Mouse (Mus musculus): Measurements from ENCODE around the gene Hipk2.

The Hipk2 gene

DNA sequence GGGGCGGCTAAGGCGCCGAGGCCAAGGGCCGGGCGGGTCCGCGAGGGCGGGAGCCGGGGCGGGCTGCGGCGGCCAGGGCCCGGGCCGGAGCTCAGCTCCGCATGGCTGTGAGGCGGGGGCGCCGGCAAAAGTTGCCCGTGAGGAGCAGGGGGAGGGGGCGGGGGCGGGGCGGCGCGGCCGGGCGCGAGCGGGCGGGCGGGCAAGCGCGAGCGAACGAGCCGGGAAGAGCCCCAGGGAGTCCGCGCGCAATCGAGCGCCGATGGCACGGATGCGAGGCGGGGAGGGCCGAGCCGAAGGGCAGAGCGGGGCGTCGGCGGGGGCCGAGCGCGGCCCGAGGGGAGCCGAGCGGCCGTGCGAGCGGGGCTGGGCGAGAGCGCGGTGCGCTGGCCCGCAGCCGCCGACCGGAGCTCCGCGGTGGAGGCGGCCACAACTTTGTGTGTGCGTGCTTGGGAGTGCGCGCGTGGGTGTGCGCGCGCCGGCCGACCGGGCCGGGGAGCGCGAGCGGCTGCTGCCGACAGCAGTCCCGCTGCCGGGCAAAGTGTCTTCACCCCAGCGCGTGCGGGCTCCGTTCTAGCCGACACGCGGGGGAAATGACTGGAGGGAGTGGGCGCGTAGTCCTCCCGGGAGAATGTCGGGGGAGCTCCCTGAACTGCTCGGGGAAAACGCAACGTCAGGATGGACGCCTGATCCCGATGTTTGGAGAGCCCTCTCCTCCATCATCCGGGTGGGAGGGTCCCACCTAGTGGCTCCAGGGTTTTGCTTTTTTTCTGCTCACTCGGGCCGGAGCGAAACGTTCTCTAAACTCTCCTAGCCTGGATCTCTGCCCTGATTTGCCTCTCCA is at the start of gene Hipk2:
TSS of gene Hipk2 (minus strand) at position 95 of the 841 bp plus-strand sequence.
- peak; percentile 37 to 54 for DNase-seq (ENCODE audit: low spot score in 2 of 2)

DNA sequence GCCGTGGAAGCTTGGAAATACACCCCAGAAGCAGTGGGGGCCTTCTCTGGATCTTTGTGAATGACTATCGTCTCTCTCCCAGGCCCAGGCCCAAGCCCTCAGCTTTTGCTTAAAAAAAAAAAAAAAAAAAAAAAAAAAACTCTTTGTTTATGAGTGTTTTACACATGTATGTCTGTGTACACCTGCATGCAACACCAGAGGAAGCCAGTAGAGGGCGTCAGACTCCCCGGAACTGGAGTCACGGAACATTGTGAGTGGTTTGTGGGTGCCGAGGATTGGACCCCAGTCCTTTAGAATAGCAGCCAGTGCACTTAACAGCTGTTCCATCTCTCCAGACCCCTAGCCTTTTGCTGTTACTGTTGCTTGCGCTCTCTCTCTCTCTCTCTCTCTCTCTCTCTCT is 49.8 kb upstream of the Hipk2 start:
- DNase-seq (ENCODE audit: low spot score in 2 of 2), result no peak

DNA sequence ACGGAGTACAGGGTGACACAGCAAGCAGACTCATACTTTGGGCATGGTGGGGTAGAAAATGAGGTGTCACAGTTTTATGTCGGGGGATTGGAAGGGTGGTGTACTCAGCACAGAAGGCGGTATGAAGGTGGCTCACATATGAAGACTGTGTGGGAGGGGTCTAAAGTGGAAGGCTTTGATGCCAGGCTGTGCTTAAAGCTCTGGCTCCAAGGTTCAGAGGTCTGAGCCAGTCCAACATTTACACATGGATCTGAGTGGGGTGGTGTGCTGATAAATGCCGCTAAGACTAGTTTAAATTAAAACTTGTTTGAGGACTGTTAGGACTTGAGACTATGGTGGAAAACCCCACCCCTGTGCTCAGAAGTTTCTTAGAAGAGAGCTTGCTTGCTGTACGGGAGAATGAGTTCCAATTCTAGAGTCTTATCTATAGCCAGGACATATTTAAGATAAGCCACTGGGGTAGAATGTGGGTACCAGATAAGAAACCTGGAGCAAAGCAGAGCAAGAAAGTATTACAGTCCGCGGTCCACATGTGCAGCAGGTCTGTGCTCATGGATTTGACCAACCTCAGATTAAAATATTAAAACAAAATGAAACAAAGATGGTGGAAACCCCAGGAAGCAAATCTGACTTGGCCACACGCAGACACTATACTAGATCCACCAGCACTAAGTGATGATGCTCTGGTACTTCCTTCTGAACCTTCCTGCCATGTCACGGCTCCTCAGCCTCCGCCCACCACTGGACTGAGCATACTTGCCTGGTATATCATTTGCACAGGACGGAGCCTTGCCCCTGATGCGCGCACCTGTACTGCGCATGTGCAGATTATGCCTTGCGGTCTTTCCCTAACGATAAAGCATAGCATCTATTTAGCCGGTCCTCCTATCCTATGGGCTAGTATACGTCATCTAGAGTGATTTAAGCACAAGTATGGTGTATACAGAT is 48.2 kb upstream of the Hipk2 start:
- no peak for DNase-seq (ENCODE audit: low spot score in 2 of 2)

DNA sequence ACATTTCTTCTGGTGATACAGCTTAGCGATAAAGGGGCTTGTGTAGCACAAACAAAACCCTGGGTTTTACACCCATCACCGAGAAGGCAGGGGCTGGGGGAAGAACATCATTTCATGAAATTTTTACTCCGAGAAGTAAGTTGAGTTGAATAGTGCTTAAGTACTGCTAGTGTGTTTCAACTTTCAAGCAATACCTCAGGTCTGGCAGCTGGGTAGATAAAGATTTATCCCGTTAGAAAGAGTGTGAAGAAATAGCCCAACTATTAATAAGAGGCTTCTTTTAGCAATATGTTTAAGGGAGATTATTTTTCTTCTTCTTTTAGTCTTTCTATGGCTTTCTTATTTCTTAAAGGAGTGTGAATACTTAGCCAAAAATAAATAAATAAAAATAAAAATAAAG is 47.5 kb upstream of the Hipk2 start:
- no peak for DNase-seq (ENCODE audit: low spot score in 2 of 2)

DNA sequence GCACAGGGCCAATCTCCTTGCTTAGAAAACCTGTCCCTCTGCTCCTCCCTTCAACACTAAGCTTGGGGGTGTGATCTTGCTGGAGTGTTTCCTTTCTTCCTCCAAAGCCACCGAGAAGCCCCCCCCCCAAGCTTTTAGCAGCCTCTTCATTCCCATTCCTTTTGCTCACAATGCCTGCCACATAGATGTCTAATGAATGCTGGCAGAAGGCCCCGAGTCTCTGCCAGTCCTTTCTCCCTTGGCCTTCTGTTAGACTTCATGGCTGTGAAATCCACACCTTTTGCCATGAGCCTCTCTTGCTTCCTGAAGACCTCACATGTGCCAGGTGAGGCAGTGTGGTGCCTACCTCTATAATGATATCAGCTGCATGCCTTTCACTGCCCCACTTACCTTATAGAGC is 46.6 kb upstream of the Hipk2 start:
- DNase-seq (ENCODE audit: low spot score in 2 of 2), result no peak

DNA sequence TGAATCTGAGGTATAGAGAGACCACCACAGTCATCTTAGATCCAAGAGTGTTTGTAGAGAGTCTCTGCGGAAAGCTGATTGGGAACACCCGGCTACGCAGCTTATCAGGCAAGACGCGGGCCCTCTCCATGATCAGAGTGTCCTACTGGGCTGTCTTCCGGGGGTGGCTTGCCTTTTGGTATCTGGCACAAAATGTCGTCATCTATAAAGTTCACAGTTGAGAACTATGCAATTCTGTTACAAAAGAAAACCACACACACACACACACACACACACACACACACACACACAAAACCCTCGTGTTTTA is 45.8 kb upstream of the Hipk2 start:
- DNase-seq (ENCODE audit: low spot score in 2 of 2), result no peak

DNA sequence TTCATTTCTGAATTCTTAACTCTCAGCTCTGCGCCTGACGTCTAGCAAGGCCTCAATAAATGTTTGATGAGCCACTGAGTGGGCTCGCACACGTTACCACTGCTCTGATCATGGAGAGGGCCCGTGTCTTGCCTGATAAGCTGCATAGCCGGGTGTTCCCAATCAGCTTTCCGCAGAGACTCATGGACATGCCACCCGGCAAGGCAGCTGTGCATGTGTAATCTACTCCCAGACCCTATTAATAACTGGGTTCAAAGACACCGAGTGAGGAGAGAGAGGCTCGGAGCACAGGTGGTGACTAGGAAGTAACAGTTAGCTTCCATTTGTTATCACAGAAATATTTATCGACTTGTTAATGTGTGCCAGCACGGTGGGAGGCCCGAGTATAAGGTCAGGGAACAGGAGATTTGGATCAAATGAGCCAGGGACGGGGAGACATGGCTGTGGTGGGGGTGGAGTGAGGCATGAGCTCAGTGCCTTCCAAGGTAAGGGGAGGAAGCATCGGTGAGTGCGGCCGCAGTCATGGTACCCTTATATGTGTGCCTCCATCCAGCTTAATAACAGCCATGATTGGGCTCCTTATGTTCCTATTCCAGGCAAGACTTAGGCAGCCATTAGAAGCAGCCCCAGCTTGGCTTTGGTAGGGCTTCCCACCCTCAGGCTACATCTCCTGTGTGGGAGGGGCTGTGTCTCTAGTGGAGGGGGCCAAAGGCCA is 45.3 kb upstream of the Hipk2 start:
- DNase-seq (ENCODE audit: low spot score in 2 of 2), result no peak

DNA sequence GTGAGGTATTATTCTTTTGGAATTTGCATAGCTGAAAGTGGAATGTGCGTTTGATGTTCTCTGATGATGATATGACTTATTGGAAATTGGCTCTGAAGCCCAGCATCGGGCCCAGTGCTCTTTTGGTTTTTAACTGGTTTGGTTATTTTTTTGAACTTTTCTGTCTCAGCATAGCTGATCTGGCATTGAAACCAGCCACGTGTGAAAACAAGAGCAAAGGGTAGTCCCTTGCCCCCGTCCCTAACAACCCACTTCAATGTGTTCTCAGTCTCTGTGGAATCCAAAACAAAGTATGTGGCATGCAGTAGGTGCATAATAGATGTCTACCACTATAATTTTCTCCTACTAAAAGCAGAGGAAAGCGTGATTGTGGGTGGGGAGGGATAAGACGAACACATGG is 44.2 kb upstream of the Hipk2 start:
- no peak for DNase-seq (ENCODE audit: low spot score in 2 of 2)

DNA sequence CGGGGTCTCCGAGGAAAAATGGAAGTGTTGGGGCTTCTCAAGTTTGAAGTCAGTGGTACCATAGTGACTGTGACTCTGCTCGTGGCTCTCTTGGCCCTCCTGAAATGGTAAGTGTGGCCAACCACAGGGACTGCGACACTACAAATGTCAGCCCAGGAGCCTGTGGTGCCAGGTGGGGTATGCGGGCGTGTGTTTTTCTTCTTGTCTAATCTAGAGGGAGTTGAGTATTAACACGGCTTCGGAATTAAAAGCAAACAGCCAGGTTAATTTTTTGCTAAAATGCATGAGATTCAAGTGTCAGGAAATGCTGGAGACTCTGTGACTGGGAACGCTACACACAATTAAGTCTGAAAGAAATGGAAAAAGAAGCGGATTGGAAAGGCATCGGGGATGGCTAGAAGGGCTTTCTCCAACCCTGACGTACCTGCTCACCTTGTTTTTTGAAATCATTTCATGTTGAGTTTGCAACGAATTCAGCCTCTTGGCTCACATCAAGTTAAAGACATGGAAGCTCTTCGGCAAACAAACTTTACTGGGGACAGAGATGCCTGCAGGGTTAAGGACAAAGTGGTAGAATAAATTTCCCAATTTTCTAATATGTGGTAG is 43.3 kb upstream of the Hipk2 start:
- no peak for DNase-seq (ENCODE audit: low spot score in 2 of 2)

DNA sequence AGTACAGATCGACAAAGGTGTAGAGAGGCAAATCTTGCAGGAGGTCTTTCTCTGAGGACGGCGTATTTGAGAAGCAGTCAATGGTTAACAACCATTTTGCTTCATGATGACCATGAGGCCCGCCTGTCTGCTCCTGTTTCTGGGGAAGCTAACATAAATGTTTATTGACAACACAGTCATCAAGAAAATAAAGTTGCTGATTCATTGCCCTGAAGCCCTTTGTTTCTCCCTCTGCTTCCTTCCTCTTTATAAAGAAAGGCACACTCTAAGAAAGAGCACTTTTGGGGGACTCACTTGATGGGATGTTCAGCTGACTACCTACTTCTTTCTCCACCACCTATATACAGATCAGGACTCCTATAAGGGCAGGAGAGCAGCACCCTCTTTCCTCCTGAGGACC is 42.8 kb upstream of the Hipk2 start:
- no peak for DNase-seq (ENCODE audit: low spot score in 2 of 2)

DNA sequence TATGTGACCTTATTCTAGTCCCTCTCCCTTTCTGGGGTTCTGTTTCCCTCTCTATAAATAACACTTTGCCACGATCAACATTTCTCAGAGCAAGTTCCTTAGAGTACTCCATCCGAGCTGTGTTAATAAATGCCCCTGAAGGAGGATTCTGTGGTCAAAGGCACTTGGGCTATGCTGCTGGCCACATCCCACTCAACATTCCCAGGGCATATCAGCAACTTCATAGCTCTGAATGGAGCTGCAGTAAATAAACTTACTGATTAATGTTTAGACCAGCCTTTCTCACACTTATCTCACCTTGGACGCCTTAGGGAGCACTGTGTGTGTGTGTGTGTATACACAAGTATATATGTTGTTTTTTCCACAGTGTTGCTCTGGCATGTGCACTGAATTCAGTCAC is 41.5 kb upstream of the Hipk2 start:
- no peak for DNase-seq (ENCODE audit: low spot score in 2 of 2)

DNA sequence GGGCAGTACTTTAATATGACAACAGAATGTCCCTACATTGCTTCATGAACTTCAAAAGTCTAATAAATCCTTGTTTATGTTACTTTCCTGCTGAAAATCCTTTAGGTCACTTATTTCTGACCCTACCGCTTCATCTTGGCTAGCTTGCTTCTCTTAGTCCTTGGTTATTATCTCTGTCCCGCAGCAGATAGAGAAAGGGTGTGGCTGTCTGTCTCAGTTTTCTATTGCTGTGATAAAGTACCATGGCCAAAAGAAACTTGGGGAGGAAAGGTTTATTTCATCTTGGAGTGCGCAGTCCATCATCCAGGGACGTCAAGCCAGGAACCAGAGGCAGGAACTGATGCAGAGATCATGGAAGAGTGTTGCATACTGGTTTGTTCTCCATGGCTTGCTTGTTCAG is 40.6 kb upstream of the Hipk2 start:
- no peak for DNase-seq (ENCODE audit: low spot score in 2 of 2)

DNA sequence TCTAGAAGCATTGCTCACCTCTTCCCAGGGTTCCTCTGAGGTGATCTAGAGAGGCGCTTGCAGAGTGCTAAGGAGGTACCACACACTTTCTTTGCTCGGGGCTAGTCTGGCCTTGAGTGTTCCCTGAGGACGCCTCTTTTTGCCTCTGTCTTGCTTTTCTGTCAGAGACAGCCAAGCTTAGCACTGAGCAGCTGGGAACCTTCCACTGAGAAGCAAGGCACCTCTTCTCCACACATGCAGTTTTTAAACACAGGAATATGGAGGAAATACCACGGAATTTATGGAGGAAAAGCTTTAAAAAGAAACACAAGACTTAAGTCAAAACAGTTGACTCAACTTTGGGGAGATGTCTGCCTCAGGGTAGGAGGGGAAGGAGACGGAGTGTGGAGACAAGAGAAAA is 39.8 kb upstream of the Hipk2 start:
- DNase-seq (ENCODE audit: low spot score in 2 of 2), result no peak

DNA sequence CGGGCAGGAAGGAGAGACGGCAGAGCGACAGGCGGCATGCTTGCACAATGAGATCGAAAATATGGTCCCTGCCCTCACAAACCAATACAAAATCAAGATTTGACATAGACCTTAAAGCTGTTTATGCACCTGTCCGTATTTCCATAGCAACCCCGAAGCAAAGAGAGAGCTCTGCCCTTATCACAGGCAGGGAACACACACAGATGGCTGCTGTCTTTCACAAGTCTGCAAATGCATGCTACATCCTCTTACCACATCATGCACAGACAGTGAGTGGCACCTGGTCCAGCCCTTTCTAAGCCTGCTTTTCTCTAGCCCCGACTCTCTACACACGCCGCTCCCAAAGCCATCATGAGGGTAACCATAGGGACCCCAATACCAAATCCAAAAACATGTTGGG is 38.2 kb upstream of the Hipk2 start:
- DNase-seq (ENCODE audit: low spot score in 2 of 2), result no peak

DNA sequence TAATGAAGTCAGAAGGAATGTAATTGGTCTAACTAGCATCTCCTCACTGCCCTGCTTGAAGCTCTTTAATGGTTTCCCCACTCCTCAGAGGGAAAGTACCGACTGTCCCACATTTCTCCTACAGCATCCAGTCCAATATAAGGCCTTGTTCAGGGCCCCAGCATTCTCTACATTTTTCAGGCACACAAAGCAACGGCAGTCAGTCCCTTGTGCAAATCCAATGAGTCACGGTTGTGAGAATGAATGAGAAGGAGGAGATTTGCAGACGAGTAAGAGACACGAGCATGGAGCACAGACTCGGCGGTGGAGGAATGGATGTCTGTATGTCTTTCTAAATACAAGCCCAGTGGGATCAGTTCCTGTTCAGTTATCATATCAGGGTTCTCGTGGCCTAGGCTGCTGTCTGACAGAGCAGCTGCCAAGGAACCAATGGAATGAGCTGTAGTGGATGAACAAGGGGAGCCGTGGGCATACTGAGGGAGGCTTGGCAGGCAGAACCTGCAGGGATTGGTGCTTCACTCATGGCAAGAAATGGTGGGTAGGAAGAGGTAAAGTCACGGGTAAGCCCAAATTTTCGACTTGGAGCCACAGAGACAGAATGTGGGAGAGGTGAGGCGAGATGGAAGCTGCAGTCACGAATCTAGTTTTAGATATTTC is 37.5 kb upstream of the Hipk2 start:
- DNase-seq (ENCODE audit: low spot score in 2 of 2), result peak in 1 of 2 experiments; percentile 11

DNA sequence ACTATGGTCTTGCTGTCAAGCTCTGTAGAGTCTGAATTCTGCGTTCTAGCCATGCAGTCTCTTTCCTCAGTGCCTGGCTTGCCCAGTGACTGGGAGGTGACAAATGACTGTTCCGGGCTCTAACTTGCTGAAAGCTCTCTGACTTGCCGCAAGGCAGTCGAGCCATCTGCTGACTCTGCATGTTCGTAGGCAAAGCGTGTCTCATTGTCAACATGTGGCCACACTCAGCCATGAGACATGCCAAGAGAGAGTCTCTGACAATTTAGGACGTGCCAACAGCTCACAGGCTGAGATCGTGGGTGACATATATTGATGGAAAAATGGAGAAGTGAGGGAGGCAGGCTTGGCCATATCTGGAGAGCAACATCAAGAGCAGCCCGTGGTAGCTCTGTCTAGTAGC is 36.9 kb upstream of the Hipk2 start:
- DNase-seq (ENCODE audit: low spot score in 2 of 2), result no peak

DNA sequence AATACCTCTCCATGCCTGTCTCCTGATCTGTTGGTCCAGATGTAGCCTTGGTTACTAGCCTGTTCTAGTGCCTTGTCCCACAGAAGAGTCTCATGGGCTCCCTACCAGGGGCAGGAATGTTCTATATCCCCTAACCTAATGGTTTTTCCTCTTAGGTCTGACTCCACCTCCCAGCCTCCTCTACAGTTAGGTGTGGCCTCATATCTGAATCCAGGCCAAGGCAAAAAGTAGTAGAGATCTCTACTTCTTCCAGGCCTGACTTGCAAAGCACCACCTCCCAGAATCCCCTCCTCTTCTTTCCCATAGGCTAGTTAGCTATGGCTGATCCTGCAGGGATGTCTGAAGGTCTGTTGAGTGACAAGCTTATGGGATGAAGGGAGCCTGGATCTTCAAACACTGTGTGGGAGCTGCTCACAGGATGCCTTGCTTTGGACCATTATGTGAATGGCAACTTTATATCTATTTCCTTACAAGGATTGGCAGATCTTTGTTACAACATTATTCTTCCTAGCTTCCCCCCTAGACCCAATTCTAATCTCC is 36.2 kb upstream of the Hipk2 start:
- DNase-seq (ENCODE audit: low spot score in 2 of 2), result no peak

DNA sequence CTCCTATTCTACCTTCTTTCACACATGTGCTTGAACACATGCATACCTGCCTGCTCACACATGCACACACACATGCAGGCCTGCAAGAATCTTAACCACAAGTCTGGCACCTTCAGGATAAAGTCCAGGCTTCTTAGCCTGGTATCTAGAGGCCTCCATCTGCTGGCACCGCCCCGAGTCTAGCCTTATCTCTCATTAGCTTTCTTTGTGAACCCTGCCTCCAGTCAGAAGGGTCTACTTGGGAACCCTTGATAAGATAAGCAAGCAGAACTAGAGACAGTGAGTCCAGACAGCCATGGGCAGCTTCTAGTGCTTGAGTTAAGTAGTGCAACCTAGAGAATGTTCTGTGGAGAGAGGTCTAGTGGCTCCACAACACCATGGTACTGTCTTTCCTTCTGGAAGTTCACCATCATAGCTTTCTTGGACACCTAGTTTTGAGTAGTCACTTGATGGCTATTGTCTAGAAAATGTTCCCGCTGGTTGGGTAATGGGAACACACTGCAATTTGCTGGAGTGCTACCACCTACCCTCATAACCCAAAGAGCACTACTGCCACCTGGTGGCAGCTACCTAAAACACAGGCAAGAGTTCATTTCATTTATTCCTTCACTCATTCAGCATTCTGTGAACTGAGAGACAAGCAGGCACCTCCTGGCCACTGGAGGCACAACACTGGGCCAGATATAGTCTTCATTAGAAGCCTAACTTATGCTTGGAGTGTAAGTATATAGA is 35.0 kb upstream of the Hipk2 start:
- DNase-seq (ENCODE audit: low spot score in 2 of 2), result no peak

DNA sequence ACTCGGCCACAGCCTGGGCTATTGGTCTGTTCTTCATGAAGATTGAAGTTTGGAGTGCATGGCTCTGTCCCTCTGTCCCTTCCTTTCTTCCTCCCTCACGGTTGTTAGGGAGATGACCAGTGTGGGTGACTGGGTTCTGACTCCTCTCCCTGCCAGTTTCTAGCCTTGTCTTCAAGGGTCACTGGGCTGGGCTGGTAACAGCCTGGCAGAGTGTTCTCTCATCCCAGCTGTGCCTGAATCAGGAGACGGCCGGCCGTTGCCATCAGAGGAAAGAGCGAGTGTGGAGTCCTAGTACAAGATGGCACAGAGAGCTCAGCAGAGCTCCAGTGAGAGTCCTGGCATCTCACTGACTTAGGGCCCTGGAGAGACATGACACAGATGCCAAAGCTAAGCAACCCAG is 32.4 kb upstream of the Hipk2 start:
- no peak for DNase-seq (ENCODE audit: low spot score in 2 of 2)

DNA sequence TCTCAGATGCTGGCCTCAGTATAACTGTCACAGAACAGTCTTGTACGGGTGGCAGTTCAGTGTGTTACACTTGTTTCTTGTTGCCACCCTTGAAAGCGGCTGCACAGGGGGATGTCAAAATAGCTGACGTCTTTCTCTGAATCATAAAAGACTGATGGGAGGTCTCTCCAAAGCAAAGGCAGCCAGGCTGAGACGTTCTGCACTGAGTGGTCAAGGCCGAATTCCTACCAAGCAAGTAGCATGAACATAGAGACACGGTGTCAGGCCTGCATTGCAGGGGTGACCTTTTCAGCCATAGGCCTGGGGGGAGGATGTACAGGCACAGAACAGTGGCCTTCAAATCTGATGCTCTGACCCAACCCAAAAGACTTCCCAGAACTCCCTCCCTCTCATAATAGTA is 30.0 kb upstream of the Hipk2 start:
- DNase-seq (ENCODE audit: low spot score in 2 of 2), result no peak

All from frontal cortex, postnatal 14 days (tissue).